Mouse (Mus musculus): ENCODE measurements around the gene Slc9a9. TPM values are rescaled to one million over a fixed set of nuclear protein-coding genes. Genes with fewer than 3 reads are reported as not detected.

The Slc9a9 gene
- polyA plus RNA-seq, 1 experiment from 2014 or later, result 5.0 TPM

- WGBS, result 86% methylated on average over 1 of the region's 1 CpGs
- DNase-seq, result no peak
- Histone ChIP-seq H3K27me3 (ENCODE audit: insufficient read depth, low read length) (no peaks in the 10 kb centered on the region), H3K9ac (no peak overlapping the region), H3K4me2 (no peak overlapping the region), H3K4me1 (ENCODE audit: insufficient read depth) (no peaks in the 10 kb centered on the region), H3K9me3 (ENCODE audit: low read depth, low read length) (no peaks in the 10 kb centered on the region), H3K27ac (ENCODE audit: low read depth) (no peak overlapping the region), H3K36me3 (ENCODE audit: insufficient read depth) (no peaks in the 10 kb centered on the region), H3K4me3 (ENCODE audit: low read depth, low read length) (no peak overlapping the region)
- no peak for ATAC-seq (ENCODE audit: insufficient read depth)
- no peak for TF ChIP-seq CTCF (IDR thresholded peaks at IDR 0.05; ENCODE audit: low read depth)
Observed at GRCm38 (mm10) chr9:94743291-94743690, 73.6 kb downstream of the Slc9a9 start.

GRCm38 (mm10) chr9:94748503-94748902 lies 78.8 kb downstream of the Slc9a9 start:
- H3K9ac ChIP-seq, result no peak overlapping the region
- no peak overlapping the region for H3K4me2 ChIP-seq
- no peak for ATAC-seq (ENCODE audit: insufficient read depth)
- no peak for DNase-seq
- no peaks in the 10 kb centered on the region for H3K27me3 ChIP-seq (ENCODE audit: insufficient read depth, low read length)
- H3K27ac ChIP-seq (ENCODE audit: low read depth), result no peak overlapping the region
- H3K4me1 ChIP-seq (ENCODE audit: insufficient read depth), result peaks cover 5% of the 10 kb centered on the region; the same call in 1 of the 2 replicates
- H3K4me3 ChIP-seq (ENCODE audit: low read depth, low read length), result no peak overlapping the region
- 76% methylated on average over 2 of the region's 2 CpGs for WGBS
- no peaks in the 10 kb centered on the region for H3K9me3 ChIP-seq (ENCODE audit: low read depth, low read length)
- no peak for TF ChIP-seq CTCF (IDR thresholded peaks at IDR 0.05; ENCODE audit: low read depth)
- H3K36me3 ChIP-seq (ENCODE audit: insufficient read depth), result no peaks in the 10 kb centered on the region

- Histone ChIP-seq H3K4me2 (no peak overlapping the region), H3K27ac (ENCODE audit: low read depth) (no peak overlapping the region), H3K27me3 (ENCODE audit: insufficient read depth, low read length) (no peaks in the 10 kb centered on the region), H3K36me3 (ENCODE audit: insufficient read depth) (no peaks in the 10 kb centered on the region), H3K4me3 (ENCODE audit: low read depth, low read length) (no peak overlapping the region), H3K9me3 (ENCODE audit: low read depth, low read length) (no peaks in the 10 kb centered on the region), H3K4me1 (ENCODE audit: insufficient read depth) (peaks cover 5% of the 10 kb centered on the region; the same call in 1 of the 2 replicates), H3K9ac (no peak overlapping the region)
- 83% methylated on average over 8 of the region's 8 CpGs for WGBS
- no peak for TF ChIP-seq CTCF (IDR thresholded peaks at IDR 0.05; ENCODE audit: low read depth)
- DNase-seq (no peak), ATAC-seq (ENCODE audit: insufficient read depth) (no peak)
Observed at GRCm38 (mm10) chr9:94750187-94750586, 80.5 kb downstream of the Slc9a9 start.

GRCm38 (mm10) chr9:94750935-94751637 lies 81.4 kb downstream of the Slc9a9 start:
- Histone ChIP-seq H3K9ac (no peak overlapping the region), H3K27ac (ENCODE audit: low read depth) (peak overlapping the region; percentile 54; the same call in 1 of the 2 replicates), H3K4me2 (no peak overlapping the region), H3K4me3 (ENCODE audit: low read depth, low read length) (no peak overlapping the region), H3K27me3 (ENCODE audit: insufficient read depth, low read length) (no peaks in the 10 kb centered on the region), H3K9me3 (ENCODE audit: low read depth, low read length) (no peaks in the 10 kb centered on the region), H3K4me1 (ENCODE audit: insufficient read depth) (peaks cover 5% of the 10 kb centered on the region; the same call in 1 of the 2 replicates), H3K36me3 (ENCODE audit: insufficient read depth) (no peaks in the 10 kb centered on the region)
- DNase-seq (no peak), ATAC-seq (ENCODE audit: insufficient read depth) (0 out of 2 replicates have a peak, but pooled peaks have one; percentile 31)
- 70% methylated on average over 19 of the region's 19 CpGs for WGBS
- TF ChIP-seq CTCF (IDR thresholded peaks at IDR 0.05; ENCODE audit: low read depth), result no peak

GRCm38 (mm10) chr9:94751638-94752021 lies 81.9 kb downstream of the Slc9a9 start:
- Histone ChIP-seq H3K9ac (no peak overlapping the region), H3K36me3 (ENCODE audit: insufficient read depth) (no peaks in the 10 kb centered on the region), H3K9me3 (ENCODE audit: low read depth, low read length) (no peaks in the 10 kb centered on the region), H3K27ac (ENCODE audit: low read depth) (peak overlapping the region; percentile 54; the same call in 1 of the 2 replicates), H3K4me1 (ENCODE audit: insufficient read depth) (peaks cover 5% of the 10 kb centered on the region; the same call in 1 of the 2 replicates), H3K4me2 (no peak overlapping the region), H3K27me3 (ENCODE audit: insufficient read depth, low read length) (no peaks in the 10 kb centered on the region), H3K4me3 (ENCODE audit: low read depth, low read length) (no peak overlapping the region)
- TF ChIP-seq CTCF (IDR thresholded peaks at IDR 0.05; ENCODE audit: low read depth), result no peak
- no peak for DNase-seq
- peak; percentile 42 for ATAC-seq (ENCODE audit: insufficient read depth)
- 54% methylated on average over 10 of the region's 10 CpGs for WGBS

- H3K9me3 ChIP-seq (ENCODE audit: low read depth, low read length), result no peaks in the 10 kb centered on the region
- 40% methylated on average over 3 of the region's 3 CpGs for WGBS
- ATAC-seq (ENCODE audit: insufficient read depth), result peak; percentile 93
- no peak overlapping the region for H3K4me2 ChIP-seq
- no peak overlapping the region for H3K9ac ChIP-seq
- H3K4me1 ChIP-seq (ENCODE audit: insufficient read depth), result peaks cover 5% of the 10 kb centered on the region; the same call in 1 of the 2 replicates
- DNase-seq, result peak; percentile 84
- H3K4me3 ChIP-seq (ENCODE audit: low read depth, low read length), result no peak overlapping the region
- TF ChIP-seq CTCF (IDR thresholded peaks at IDR 0.05; ENCODE audit: low read depth), result no peak
- H3K36me3 ChIP-seq (ENCODE audit: insufficient read depth), result no peaks in the 10 kb centered on the region
- no peaks in the 10 kb centered on the region for H3K27me3 ChIP-seq (ENCODE audit: insufficient read depth, low read length)
- H3K27ac ChIP-seq (ENCODE audit: low read depth), result peak overlapping the region; percentile 54; the same call in 1 of the 2 replicates
Observed at GRCm38 (mm10) chr9:94752121-94752520, 82.4 kb downstream of the Slc9a9 start.

- H3K27me3 ChIP-seq (ENCODE audit: insufficient read depth, low read length), result no peaks in the 10 kb centered on the region
- no peak for ATAC-seq (ENCODE audit: insufficient read depth)
- no peaks in the 10 kb centered on the region for H3K9me3 ChIP-seq (ENCODE audit: low read depth, low read length)
- WGBS, result 73% methylated on average over 5 of the region's 5 CpGs
- H3K9ac ChIP-seq, result no peak overlapping the region
- DNase-seq, result no peak
- no peak overlapping the region for H3K4me2 ChIP-seq
- no peaks in the 10 kb centered on the region for H3K36me3 ChIP-seq (ENCODE audit: insufficient read depth)
- no peak overlapping the region for H3K27ac ChIP-seq (ENCODE audit: low read depth)
- no peak for TF ChIP-seq CTCF (IDR thresholded peaks at IDR 0.05; ENCODE audit: low read depth)
- H3K4me3 ChIP-seq (ENCODE audit: low read depth, low read length), result no peak overlapping the region
- H3K4me1 ChIP-seq (ENCODE audit: insufficient read depth), result no peaks in the 10 kb centered on the region
Observed at GRCm38 (mm10) chr9:94759904-94760303, 90.2 kb downstream of the Slc9a9 start.
